ENCODE assay signal across 18 mouse cellular contexts in genomic region chr5:37044793-37045192, GRCm38 (mm10). TPM values are rescaled to one million over a fixed set of nuclear protein-coding genes. Genes with fewer than 3 reads are reported as not detected.
DNase-seq lines count a peak whose midpoint lies in the region; ATAC-seq lines count a peak whose summit lies in the region.
"Had no signal": no experiment of that assay in that cellular context is flagged by ENCODE, and none has a peak within 500 bp of the region (broad histone marks: within the 10 kb centered on the region; RNA-seq: fewer than 3 reads in every experiment).

No protein-coding gene starts in this region.

- no peaks in the 10 kb centered on the region for H3K36me3 ChIP-seq in heart, embryonic 16.5 days (ENCODE audit: control insufficient read depth, insufficient read depth)
- no peaks in the 10 kb centered on the region for H3K36me3 ChIP-seq in limb, embryonic 10.5 days
- no peaks in the 10 kb centered on the region for H3K36me3 ChIP-seq in forebrain, embryonic 10.5 days (replicated peaks)
- H3K36me3 ChIP-seq: embryonic facial prominence, embryonic 15.5 days; intestine, embryonic 15.5 days; limb, embryonic 15.5 days; lung, embryonic 15.5 days; midbrain, embryonic 15.5 days had no signal

- DNase-seq in heart, postnatal 36 days = no peak
- DNase-seq in thymus, adult 18-20 months = peak; percentile 82 to 94
- no peak for DNase-seq in frontal cortex, postnatal 36 days (ENCODE audit: low spot score in 2 of 2)
- DNase-seq in limb, embryonic 10.5 days (ENCODE audit: low spot score) = no peak
- no peak for DNase-seq in forebrain, embryonic 10.5 days (ENCODE audit: extremely low spot score, low spot score)
- DNase-seq: adrenal gland, adult 2 months; cerebellum, postnatal 36 days; kidney, postnatal 14 days had no signal

- H3K9ac ChIP-seq in heart, embryonic 16.5 days (ENCODE audit: low read length) = no peak overlapping the region
- H3K9ac ChIP-seq: embryonic facial prominence, embryonic 15.5 days; intestine, embryonic 15.5 days; limb, embryonic 15.5 days; lung, embryonic 15.5 days; midbrain, embryonic 15.5 days had no signal

- no peak overlapping the region for H3K4me2 ChIP-seq in heart, embryonic 16.5 days (ENCODE audit: low read depth, low read length)
- H3K4me2 ChIP-seq: embryonic facial prominence, embryonic 15.5 days; intestine, embryonic 15.5 days; limb, embryonic 15.5 days; lung, embryonic 15.5 days; midbrain, embryonic 15.5 days had no signal

- peak overlapping the region; percentile 8; the same call in 1 of the 2 replicates for H3K27ac ChIP-seq in heart, embryonic 16.5 days (ENCODE audit: low read length)
- H3K27ac ChIP-seq in limb, embryonic 10.5 days = no peak overlapping the region
- H3K27ac ChIP-seq in forebrain, embryonic 10.5 days = no peak overlapping the region
- H3K27ac ChIP-seq: embryonic facial prominence, embryonic 15.5 days; intestine, embryonic 15.5 days; limb, embryonic 15.5 days; lung, embryonic 15.5 days; midbrain, embryonic 15.5 days had no signal

- H3K27me3 ChIP-seq in heart, embryonic 16.5 days (ENCODE audit: control insufficient read depth, insufficient read depth, low read length) = no peaks in the 10 kb centered on the region
- H3K27me3 ChIP-seq in limb, embryonic 10.5 days (ENCODE audit: low read depth, poor library complexity, severe bottlenecking) = peaks cover 20% of the 10 kb centered on the region
- peaks cover 14% of the 10 kb centered on the region for H3K27me3 ChIP-seq in forebrain, embryonic 10.5 days (ENCODE audit: poor library complexity, severe bottlenecking)
- H3K27me3 ChIP-seq: intestine, embryonic 15.5 days; midbrain, embryonic 15.5 days had no signal

- peak; percentile 47; the same call in 1 of the 2 replicates for ATAC-seq in heart, embryonic 16.5 days (replicated peaks; ENCODE audit: extremely low read depth, insufficient read depth, low FRiP score)
- peak; percentile 74 for ATAC-seq in CD4-positive, CD25-positive, alpha-beta regulatory T cell, adult 4 months
- peak; percentile 29; the same call in 1 of the 2 replicates for ATAC-seq in monocyte, adult 5-6 weeks (replicated peaks; ENCODE audit: insufficient number of reproducible peaks, low FRiP score, low TSS enrichment, poor library complexity, severe bottlenecking)
- ATAC-seq: forebrain, embryonic 16.5 days; intestine, embryonic 15.5 days; midbrain, embryonic 15.5 days had no signal

- no peaks in the 10 kb centered on the region for H3K4me1 ChIP-seq in heart, embryonic 16.5 days (ENCODE audit: control insufficient read depth, insufficient read depth, low read length)
- H3K4me1 ChIP-seq in limb, embryonic 10.5 days = peaks cover 4% of the 10 kb centered on the region; the same call in 1 of the 2 replicates
- peaks cover 13% of the 10 kb centered on the region for H3K4me1 ChIP-seq in forebrain, embryonic 10.5 days
- H3K4me1 ChIP-seq: embryonic facial prominence, embryonic 15.5 days; intestine, embryonic 15.5 days; lung, embryonic 15.5 days had no signal

- no peak overlapping the region for H3K4me3 ChIP-seq in heart, embryonic 16.5 days (ENCODE audit: low read length)
- no peak overlapping the region for H3K4me3 ChIP-seq in limb, embryonic 10.5 days
- H3K4me3 ChIP-seq in forebrain, embryonic 10.5 days = no peak overlapping the region
- H3K4me3 ChIP-seq: embryonic facial prominence, embryonic 15.5 days; intestine, embryonic 15.5 days; limb, embryonic 15.5 days; lung, embryonic 15.5 days; midbrain, embryonic 15.5 days had no signal

- intact Hi-C loops in heart, postnatal 36 days (cut with DNase I) = no loop called here

- no peaks in the 10 kb centered on the region for H3K9me3 ChIP-seq in heart, embryonic 16.5 days (replicated peaks; ENCODE audit: control insufficient read depth, low read length)
- no peaks in the 10 kb centered on the region for H3K9me3 ChIP-seq in limb, embryonic 10.5 days (replicated peaks)
- H3K9me3 ChIP-seq in forebrain, embryonic 10.5 days = no peaks in the 10 kb centered on the region
- H3K9me3 ChIP-seq: embryonic facial prominence, embryonic 15.5 days; intestine, embryonic 15.5 days; limb, embryonic 15.5 days; lung, embryonic 15.5 days; midbrain, embryonic 15.5 days had no signal

- WGBS in heart, embryonic 16.5 days = 60% methylated on average over 2 of the region's 2 CpGs
- WGBS in limb, embryonic 10.5 days = 79% methylated on average over 2 of the region's 2 CpGs
- WGBS in forebrain, embryonic 10.5 days = 89% methylated on average over 2 of the region's 2 CpGs

RNA-seq across cellular contexts. Expression of gene Gm1043, which starts 40.4 kb away (rescaled TPM):
- not detected in 2 replicates for polyA plus RNA-seq in heart, embryonic 16.5 days (2015; fragmentation: Nextera tagmentation; extraction: Ambion mirVana)
- not detected for total RNA-seq in heart, postnatal 36 days (2021)
- 1 to 10 TPM; 2.4 to 4.2 TPM for polyA plus RNA-seq in CD4-positive, CD25-positive, alpha-beta regulatory T cell, adult 4 months (2017; shearing (Covaris generic))
- total RNA-seq in monocyte, adult 5-6 weeks (2017) = 0.43 to 7.4 TPM (median 1.8 TPM) in 3 replicates
- not detected in 2 replicates for polyA plus RNA-seq in limb, embryonic 10.5 days (2016; fragmentation: Nextera tagmentation; extraction: Ambion mirVana)
- not detected in 2 replicates for polyA plus RNA-seq in forebrain, embryonic 10.5 days (2016; fragmentation: Nextera tagmentation; extraction: Ambion mirVana)
- polyA plus RNA-seq: heart, embryonic 14.5 days; lung, embryonic 15.5 days had no signal

RNA-seq across cellular contexts. Expression of gene Wfs1, which starts 55.8 kb away (rescaled TPM):
- polyA plus RNA-seq in heart, embryonic 16.5 days (2015; fragmentation: Nextera tagmentation; extraction: Ambion mirVana) = 18.4 and 19.2 TPM in 2 replicates
- 10 to 100 TPM; 81.6 to 82.0 TPM for total RNA-seq in heart, postnatal 36 days (2021)
- polyA plus RNA-seq in CD4-positive, CD25-positive, alpha-beta regulatory T cell, adult 4 months (2017; shearing (Covaris generic)) = 1 to 10 TPM in 1 of 2 experiments, under 1 TPM in 1; 0.81 to 1.7 TPM
- total RNA-seq in monocyte, adult 5-6 weeks (2017) = 1.2 to 2.3 TPM (median 2.1 TPM) in 3 replicates
- polyA plus RNA-seq in limb, embryonic 10.5 days (2016; fragmentation: Nextera tagmentation; extraction: Ambion mirVana) = 6.1 and 6.7 TPM in 2 replicates
- polyA plus RNA-seq in forebrain, embryonic 10.5 days (2016; fragmentation: Nextera tagmentation; extraction: Ambion mirVana) = 8.1 and 8.4 TPM in 2 replicates

Comparison
In these comparisons a context has a peak if more than half of its experiments do, and no peak if none do; other contexts are left out.
1. DNase-seq: peak in thymus, adult 18-20 months (2 of 2); none in heart, postnatal 36 days (0 of 2), frontal cortex, postnatal 36 days (0 of 2), limb, embryonic 10.5 days (single experiment) and forebrain, embryonic 10.5 days (single experiment).
2. Peak in every context shown above with its lines, with median percentiles within 50 percentile points of each other: ATAC-seq.